Mouse (Mus musculus): ENCODE measurements around the gene Cdca3. TPM values are rescaled to one million over a fixed set of nuclear protein-coding genes. Genes with fewer than 3 reads are reported as not detected.

Cdca3 gene
- total RNA-seq, 2 experiments from 2014 or later, result 77.8 to 82.6 TPM

GRCm38 (mm10) chr6:124834512-124835081 lies 5.2 kb downstream of the Cdca3 start:
- no peak for DNase-seq

- DNase-seq, result no peak
Measured at GRCm38 (mm10) chr6:124835531-124835930, 6.2 kb downstream of the Cdca3 start.

- no peak for DNase-seq
Measured at GRCm38 (mm10) chr6:124836411-124836810, 7.1 kb downstream of the Cdca3 start.

GRCm38 (mm10) chr6:124839805-124840204 lies 10.5 kb downstream of the Cdca3 start:
- DNase-seq, result peak; percentile 53

DNA sequence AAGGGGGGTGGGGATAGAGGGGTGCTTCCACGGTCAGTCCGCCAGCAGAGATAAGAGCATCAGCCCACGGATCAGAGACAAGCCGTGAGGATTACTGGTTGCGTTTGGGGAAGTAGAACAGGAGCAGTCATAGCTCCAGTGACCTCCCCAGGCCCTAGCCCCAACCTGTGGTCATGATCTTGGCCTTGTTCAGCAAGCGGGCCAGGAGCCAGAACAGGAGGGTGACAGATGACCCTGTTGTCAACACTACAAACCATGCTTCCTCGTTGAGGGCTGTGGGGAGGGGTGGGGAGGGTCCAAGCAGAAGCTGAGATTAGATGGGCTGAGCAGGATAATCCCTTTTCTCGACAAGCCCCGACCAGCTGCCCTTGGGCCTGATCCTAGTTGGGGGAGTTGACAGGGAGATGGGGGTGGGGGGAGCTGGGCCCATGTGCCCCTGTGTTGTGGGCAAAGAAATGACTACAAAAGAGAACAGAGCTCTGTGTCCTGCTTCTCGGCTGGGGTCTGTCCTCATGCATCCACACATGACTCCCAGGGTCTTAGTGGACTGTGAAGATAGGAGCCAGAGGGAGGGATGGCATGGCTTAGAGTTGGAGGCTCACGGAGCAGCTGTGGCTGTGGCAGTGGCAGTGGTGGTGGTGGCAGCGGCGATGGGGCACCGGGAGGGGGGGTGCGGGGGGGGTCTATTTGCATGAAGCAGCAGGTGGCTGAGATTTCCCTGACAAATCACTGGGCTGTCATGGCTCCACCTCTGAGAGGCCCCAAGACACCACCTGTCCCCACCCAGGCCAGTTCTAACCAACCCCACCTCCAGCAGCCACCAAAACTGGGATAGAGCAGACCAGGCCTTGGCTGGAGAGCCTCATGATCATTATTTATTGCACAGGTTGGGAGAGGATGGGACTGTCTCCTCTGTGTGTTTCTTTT lies 11.2 kb downstream of the Cdca3 start, which contains the start of gene Gnb3:
TSS of gene Gnb3 (minus strand) at position 35 of the 927 bp plus-strand sequence.
- peak; percentile 58 for DNase-seq

DNA sequence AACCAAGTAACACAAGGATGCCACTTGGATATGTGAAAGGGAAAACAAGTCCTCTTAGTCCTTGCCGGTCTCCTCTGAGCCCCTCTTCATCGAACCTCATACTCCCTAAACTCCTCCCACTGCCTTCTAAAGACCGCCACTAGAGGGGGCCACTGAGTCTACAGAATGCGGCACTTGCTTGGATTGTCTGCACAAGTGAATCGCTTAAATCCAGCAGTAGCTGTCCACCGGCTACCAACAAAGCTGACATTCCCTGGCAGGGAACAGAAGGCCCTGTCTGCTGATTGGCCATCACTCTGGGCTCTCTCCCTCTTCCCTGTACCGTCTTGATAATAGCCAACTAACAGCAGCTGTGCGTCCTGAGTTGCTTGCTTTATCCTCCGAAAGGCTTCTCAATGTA lies 18.0 kb downstream of the Cdca3 start:
- DNase-seq, result peak; percentile 97

DNA sequence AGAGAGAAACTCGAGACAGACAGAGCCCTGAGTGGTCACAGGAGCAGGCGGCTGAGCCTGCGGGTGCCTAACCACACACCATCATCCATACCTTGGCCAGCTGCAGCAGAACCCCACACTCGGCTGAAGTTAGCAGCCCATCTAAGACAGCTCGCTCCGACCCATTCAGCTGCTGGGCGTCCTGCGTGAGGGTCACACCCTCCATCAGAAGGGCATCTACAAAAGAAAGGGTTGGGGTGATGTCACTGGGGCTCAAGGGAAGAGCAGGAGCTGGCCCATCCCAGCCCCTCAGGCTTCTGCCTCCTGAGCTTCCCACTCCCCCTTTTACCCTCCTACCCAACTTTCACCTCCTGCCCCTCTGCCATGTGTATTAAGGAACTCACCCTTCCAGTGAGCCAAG lies 21.2 kb downstream of the Cdca3 start:
- DNase-seq, result no peak

DNA sequence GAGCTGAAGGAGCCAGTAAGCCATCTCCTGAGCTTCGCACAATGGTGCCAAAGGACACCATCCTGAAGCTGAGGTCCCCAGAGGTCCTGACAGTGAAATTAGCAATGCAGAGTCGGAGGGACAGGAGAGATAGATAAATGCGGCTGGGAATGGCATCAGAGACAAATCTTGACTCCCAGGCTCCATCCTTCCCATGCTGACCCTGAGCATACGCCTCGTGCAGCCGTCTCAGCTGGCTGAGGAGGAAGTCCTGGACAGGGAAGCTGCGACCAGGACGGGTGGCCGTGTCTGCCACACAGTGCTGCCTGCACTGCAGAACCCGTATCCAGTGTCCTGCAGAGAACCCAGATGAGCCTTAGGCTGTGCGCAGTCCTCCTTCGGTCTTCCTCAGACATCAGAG lies 25.3 kb downstream of the Cdca3 start:
- no peak for DNase-seq

DNA sequence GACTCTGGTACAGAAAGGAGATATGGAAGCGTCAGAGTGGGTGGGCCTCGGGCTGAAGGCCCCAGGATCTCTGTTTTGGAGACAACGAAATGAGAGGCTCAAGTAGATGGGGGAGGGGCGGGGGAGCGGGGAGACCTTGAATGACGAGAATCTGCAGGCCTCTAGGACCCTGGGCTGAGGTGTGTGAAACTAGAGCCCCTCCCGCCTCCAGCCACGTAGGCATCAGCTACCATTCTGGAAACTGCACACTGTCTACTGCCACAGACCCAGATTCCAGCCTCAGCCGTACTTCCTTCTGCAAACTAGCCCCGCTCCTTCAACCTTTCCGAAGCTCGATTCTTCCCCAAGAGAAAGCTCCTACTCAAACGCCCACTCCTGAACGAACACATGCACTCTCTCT lies 27.0 kb downstream of the Cdca3 start:
- no peak for DNase-seq

DNA sequence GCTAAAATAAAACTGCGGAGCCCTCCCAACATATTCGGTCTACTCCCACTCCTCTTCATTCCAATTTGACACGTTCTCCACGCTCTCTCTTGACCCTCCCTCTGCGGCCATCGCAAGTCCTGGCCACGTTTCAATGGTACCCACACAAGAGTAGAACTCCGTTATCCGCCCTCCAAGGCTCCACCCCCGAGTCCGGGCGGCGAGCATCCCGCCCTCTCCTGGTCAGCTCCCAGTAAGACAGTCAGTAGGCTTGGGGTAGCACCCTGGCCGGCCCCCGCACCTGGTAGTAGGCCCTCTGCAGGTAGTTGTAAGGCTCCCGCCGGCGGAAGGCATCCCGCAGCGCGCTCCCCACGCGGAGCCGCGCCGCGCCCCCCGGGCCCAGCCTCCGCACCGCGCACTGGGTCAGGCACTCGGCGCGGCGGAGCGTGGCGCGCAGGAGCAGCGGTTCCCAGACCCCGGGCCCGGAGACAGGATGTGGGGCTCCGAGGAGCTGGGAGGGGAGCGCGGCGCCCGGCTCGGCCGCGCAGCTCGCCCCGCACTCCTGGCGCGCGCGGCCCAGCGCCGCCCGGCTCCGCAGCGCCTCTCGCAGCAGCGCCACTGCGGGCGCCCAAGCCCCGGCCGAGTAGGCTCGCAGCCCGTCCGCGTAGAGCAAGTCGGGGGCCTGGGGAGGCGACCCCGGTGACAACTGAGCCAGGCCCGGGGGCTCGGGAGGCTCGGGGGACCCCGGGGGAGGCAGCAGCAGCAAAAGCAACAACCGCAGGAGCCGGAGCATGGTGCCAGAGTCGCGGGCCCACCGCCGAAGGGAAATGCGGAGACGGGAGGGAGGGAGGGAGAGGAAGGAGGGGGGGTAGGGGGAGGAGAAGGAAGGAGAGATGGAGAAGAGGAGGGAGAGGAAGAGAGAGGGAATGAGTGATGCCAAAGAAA lies 27.8 kb downstream of the Cdca3 start, which contains the start of gene P3h3:
TSS of gene P3h3 (minus strand) at position 837 of the 924 bp plus-strand sequence.
- DNase-seq, result peak; percentile 86

DNA sequence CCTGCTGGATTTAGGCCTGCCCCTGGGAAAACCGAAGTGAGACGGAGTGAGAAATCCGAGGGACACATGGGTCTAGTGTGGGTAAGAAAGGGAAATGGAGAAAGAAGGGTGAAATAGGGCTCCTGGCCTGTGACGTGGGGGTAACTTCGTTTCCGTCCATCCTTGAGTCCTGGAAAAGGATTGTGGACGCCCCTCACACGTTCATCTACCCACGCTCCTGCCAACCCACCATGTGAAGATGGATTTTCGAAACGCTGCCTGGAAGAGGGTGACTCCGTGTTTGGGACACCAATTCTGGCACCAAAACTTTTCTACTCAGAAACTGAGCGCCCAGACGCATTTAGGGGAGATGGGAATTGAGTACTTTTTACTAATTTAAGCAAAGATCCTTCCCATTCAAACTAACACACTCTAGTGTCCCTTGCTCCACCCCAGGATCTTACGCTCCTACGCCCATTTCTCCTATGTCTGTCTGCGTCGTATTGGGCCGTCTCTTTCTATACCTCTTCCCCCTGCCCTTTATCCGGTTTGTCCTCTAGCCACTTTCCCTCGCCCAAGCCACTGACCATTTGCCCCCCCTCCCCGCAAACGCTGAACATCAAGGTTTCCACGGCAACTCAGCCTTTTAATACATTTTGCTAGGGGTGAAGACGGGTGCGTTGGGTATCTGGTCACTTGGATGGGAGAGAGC lies 28.6 kb downstream of the Cdca3 start:
- no peak for DNase-seq

DNA sequence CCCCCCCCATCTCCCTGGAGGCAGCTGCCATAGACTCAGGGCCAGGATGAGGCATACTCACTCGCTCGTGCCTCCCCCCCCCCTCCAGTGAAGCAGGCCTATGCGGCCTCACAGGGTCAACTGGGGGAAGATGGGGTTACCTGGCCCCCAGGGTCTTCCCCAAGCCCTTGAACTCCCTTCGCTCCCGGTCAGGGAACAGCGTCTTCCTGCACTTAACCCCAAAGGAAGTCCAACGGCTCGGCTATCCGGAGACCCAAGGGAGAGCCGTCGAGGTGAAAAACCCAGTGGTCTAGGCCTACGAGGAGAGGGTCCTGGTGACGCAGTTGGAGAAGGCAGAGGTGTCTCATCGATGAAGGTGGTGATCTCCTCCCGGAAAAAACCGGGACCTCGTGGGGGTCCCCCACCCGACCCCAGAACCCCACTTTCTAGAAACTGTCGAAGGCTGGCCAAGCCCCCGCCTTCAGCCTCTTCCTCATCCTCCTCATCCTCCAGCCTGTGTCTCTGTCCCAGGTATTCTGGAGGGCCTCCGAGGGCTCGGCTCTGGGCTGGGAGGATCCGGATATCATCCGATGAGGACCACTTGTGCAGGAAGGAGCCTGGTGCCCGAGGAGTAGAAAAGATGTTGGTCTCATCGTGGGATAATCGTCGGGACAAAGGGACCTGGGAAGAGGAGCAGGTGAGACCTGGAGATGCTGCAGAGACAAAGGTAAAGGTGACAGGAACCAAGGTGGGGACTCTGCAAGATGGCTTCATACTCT lies 29.4 kb downstream of the Cdca3 start:
- DNase-seq, result no peak

DNA sequence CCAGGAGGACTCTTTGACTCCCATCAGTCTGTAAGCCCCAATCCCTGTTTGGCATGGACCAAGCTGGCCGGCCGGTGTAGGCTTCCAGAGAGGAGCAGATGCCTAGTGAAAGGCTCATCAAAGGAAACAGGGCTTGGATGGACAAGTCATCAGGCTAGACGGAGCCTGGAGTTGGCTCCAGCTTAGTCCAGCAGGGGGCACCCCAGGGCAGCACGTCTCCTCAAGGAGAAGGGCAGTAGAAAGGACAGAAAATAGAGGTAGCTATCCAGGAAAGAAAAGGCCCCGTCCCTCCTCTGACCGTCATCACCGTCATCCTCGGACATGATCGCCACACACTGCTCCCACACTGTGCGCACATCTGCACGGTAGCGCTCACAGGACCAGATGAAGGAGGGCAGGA lies 30.4 kb downstream of the Cdca3 start:
- peak; percentile 96 for DNase-seq

DNA sequence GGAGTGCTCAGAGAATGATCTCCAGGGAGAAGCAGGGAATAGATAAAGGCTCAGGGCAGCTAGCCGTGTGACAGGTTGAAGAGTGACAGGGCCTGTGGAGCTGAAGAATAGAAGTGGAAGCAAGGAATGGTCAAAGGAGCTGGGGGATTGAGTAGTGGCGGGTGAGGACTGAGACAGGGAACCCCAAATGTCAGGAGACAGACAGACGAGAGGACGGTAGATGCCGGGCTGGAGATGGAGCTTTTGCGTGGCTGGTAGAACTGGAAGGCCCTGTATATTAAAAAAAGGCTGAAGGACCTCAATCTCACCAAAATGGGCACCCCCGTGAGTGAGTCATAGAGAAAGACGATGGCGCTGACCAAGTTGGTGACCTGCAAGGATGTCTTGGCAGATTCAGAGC lies 31.2 kb downstream of the Cdca3 start:
- DNase-seq, result no peak

DNA sequence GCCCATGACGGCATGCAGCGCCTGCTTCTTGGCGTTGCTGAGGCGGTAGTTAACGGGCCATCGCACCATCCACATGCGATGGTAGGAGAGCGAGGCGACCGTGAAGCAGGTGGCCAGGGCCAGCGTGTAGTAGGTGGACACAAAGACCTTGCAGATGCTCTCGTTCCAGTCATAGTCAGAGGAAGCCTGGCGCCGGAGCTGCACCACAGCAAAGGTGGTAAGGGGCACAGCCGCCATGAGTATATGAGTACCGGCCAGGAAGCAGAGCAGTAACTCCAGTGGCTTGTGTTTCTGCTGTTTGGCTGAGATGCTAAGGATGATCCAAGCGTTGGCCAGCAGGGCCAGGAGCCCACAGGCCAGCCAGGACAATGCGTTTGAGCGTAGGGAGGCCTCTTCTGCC lies 31.9 kb downstream of the Cdca3 start:
- DNase-seq, result no peak

GRCm38 (mm10) chr6:124861802-124862201 lies 32.5 kb downstream of the Cdca3 start:
- no peak for DNase-seq

DNA sequence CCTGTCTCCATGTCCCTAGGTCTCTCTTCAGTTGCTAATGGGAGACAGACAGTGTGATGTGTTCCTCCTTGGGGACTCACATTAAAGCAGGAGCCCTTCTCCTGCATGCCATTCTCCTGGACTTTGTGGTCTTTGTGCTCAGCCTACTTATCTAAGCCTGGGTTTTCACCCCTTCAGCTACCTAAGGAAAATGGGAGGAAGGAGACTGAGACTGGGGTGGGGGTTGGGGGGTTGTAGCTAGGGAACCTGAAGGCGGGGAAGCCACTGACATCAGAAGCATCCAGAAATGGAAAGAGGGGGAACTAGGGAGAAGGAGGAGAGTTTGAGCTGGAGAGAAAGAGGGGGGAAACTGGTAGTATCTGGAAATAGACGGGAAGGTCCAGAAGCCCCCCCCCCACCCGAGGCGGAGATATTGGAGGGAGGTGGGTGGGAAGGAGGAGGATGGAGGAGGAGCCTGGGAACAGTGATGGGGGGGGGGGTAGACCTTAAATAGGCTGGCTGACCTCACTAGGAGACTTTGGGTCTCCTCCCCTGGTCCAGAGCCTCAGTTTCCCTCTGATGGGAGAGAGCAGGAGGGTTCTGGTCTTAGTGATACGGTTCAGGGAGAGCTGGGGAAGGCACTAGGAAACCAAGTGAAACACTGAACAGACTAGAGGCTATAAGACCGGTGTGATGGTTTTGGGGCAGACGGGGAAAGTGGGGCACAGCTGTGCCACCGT lies 33.2 kb downstream of the Cdca3 start:
- no peak for DNase-seq

GRCm38 (mm10) chr6:124863125-124863657 lies 33.8 kb downstream of the Cdca3 start:
- no peak for DNase-seq

- peak; percentile 73 for DNase-seq
Measured at GRCm38 (mm10) chr6:124863658-124864298, 34.4 kb downstream of the Cdca3 start, which contains the start of gene Gpr162. TSS of gene Gpr162 (minus strand) at chr6:124863983.

Measured in heart, postnatal 4 days (tissue).